16 mouse cellular contexts compared by ENCODE assay signal in the genomic region with DNA sequence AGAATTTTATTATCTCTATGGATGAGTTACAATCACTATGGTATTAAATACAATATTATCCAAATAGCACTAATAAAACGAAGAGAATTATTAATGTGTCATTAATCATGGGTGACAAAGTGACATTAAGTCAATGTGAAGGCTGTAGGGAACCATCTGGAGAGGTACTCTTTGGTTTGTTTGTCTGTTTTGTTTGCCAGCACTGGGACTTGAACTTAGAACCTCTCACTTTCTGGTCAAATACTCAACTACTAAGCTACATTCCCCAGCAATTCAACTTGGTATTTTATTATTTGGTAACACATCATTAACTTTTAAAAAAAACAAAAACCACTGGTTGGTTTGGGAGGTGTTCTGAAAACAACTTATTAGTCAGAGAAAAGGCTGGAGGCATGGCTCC.
"Had no signal": no experiment of that assay in that cellular context is flagged by ENCODE, and none has a peak within 500 bp of the region (broad histone marks: within the 10 kb centered on the region; RNA-seq: fewer than 3 reads in every experiment).

No protein-coding gene starts in this region.

- H3K4me2 ChIP-seq: neural tube, embryonic 13.5 days; neural tube, embryonic 15.5 days; stomach, embryonic 15.5 days had no signal

- H3K27ac ChIP-seq: neural tube, embryonic 13.5 days; neural tube, embryonic 15.5 days; stomach, embryonic 15.5 days; stomach, postnatal 0 days had no signal

- H3K27me3 ChIP-seq: neural tube, embryonic 13.5 days; neural tube, embryonic 15.5 days; stomach, embryonic 15.5 days had no signal

- H3K4me1 ChIP-seq: neural tube, embryonic 13.5 days; neural tube, embryonic 15.5 days; stomach, embryonic 15.5 days had no signal

- DNase-seq: retina, postnatal 1 day; right cerebral cortex, adult 18-20 months; right cerebral cortex, postnatal 14 days; right cerebral cortex, postnatal 25 days; right cerebral cortex, postnatal 4 days; spleen, adult 18-20 months; thymus, adult 18-20 months; thymus, adult 2 months; thymus, postnatal 14 days; thymus, postnatal 25 days; thymus, postnatal 36 days; thymus, postnatal 4 days had no signal

- H3K9ac ChIP-seq: neural tube, embryonic 13.5 days; neural tube, embryonic 15.5 days; stomach, embryonic 15.5 days had no signal

- H3K4me3 ChIP-seq: neural tube, embryonic 13.5 days; neural tube, embryonic 15.5 days; stomach, embryonic 15.5 days had no signal

- H3K9me3 ChIP-seq: neural tube, embryonic 13.5 days; neural tube, embryonic 15.5 days; stomach, embryonic 15.5 days had no signal
